Mouse (Mus musculus): ENCODE results near the gene Kcna5.

- TF ChIP-seq POLR2A (IDR thresholded peaks at IDR 0.05; ENCODE audit: low read depth, low read length), result no peak
- no peak for TF ChIP-seq CTCF (IDR thresholded peaks at IDR 0.05; ENCODE audit: borderline replicate concordance, insufficient read depth, low read length)
Observed at GRCm38 (mm10) chr6:126553812-126554211, 18.6 kb upstream of the Kcna5 start.
